Mouse (Mus musculus) liver, embryonic 11.5 days (tissue): ENCODE measurements at regions not wholly inside any gene's neighbourhood (a gene's known extent, or its start where the extent isn't known, plus 50 kb on each side); places are given as distances from the start of the nearest gene placed in this dataset.

Experiments used
- ATAC-seq: fragments of 200-750 bp; cut with Nextera tagmentation; replicated peaks from 2 replicates; pipeline ENCODE4 v1.8.0; 2017; ENCODE audit warnings: moderate number of reproducible peaks, mild to moderate bottlenecking, moderate TSS enrichment, moderate library complexity; ENCODE audit not compliant: low FRiP score
- DNase-seq: peaks from one replicate; pipeline ENCODE4 v3.0.0-alpha.2; 2017; ENCODE audit warnings: low spot score
- H3K27ac ChIP-seq: fragments of 300-500 bp; sonication (generic); 2 replicates; pipeline ENCODE4 v1.5.1; 2014; ENCODE audit warnings: mild to moderate bottlenecking, low read depth, low read length, control low read depth
- H3K27me3 ChIP-seq: fragments of 300-500 bp; sonication (generic); replicated peaks from 2 replicates; pipeline ENCODE4 v1.6.1; 2014; ENCODE audit warnings: low read length, mixed read lengths; ENCODE audit not compliant: control insufficient read depth, insufficient read depth
- H3K36me3 ChIP-seq: fragments of 300-500 bp; sonication (generic); 2 replicates; pipeline ENCODE4 v1.6.1; 2014; ENCODE audit warnings: mild to moderate bottlenecking, low read length, moderate library complexity, mixed read lengths; ENCODE audit not compliant: control insufficient read depth, insufficient read depth
- H3K4me1 ChIP-seq: fragments of 300-500 bp; sonication (generic); replicated peaks from 2 replicates; pipeline ENCODE4 v1.6.1; 2014; ENCODE audit warnings: low read length, mixed read lengths; ENCODE audit not compliant: control insufficient read depth, insufficient read depth
- H3K4me2 ChIP-seq: fragments of 300-500 bp; sonication (generic); 2 replicates; pipeline ENCODE4 v1.6.1; 2014; ENCODE audit warnings: mild to moderate bottlenecking, control low read depth, moderate library complexity
- H3K4me3 ChIP-seq: fragments of 300-500 bp; sonication (generic); 2 replicates; pipeline ENCODE4 v1.5.1; 2014; ENCODE audit warnings: low read depth, low read length, control low read depth
- H3K9ac ChIP-seq: fragments of 300-500 bp; sonication (generic); 2 replicates; pipeline ENCODE4 v1.6.1; 2014; ENCODE audit warnings: low read depth, low read length, control low read depth
- H3K9me3 ChIP-seq: fragments of 300-500 bp; sonication (generic); 2 replicates; pipeline ENCODE4 v1.6.1; 2016; ENCODE audit warnings: low read length, inconsistent platforms, mixed read lengths; ENCODE audit not compliant: control insufficient read depth
- WGBS: fragments of 180-500 bp; shearing (Covaris S2); extraction: QIAGEN DNeasy Blood & Tissue Kit; methylation state at CpG from one replicate; pipeline ENCODE4 v1.1.7; 2014; 5-methylcytosine and 5-hydroxymethylcytosine counted together

DNA sequence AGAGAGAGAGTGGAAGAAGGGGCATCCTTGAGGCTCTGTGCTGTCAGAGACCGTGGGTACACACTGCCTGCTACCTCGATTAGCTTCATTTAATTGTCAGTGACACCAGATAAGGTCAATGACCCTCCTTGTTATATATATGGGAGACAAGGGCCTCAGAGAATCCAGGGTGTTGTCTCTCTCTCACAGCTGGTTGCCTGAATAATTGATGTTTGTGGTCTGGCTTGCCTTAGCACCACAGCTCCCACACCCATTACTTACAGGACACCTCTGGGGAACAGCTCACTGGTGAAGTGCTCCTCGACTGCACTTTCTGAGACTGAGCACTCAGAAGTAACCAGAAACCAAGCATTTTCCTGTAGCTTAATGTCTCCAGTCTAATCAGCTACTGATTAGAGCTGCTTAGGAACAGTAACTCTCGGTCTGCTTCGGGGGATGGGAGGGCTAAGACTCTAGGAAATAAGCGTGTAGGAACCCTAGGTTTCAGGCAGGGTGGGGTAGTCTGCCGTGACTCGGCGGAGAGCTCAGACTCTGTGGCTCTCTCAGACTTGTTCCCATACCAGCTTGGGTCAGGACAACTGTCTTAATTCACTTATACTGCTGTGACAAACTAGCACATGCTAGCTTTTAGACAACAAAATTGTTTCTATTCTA lies 259.6 kb downstream of the Gadd45g start:
- no peak for DNase-seq
- Histone ChIP-seq H3K4me2 (no peak overlapping the region), H3K9me3 (no peaks in the 10 kb centered on the region), H3K9ac (no peak overlapping the region), H3K4me1 (peaks cover 7% of the 10 kb centered on the region; the same call in 1 of the 2 replicates), H3K4me3 (no peak overlapping the region), H3K27ac (no peak overlapping the region), H3K36me3 (no peaks in the 10 kb centered on the region), H3K27me3 (no peaks in the 10 kb centered on the region; the same call in 1 of the 2 replicates)
- ATAC-seq: no peak
- 16% methylated on average over 9 of the region's 9 CpGs for WGBS

DNA sequence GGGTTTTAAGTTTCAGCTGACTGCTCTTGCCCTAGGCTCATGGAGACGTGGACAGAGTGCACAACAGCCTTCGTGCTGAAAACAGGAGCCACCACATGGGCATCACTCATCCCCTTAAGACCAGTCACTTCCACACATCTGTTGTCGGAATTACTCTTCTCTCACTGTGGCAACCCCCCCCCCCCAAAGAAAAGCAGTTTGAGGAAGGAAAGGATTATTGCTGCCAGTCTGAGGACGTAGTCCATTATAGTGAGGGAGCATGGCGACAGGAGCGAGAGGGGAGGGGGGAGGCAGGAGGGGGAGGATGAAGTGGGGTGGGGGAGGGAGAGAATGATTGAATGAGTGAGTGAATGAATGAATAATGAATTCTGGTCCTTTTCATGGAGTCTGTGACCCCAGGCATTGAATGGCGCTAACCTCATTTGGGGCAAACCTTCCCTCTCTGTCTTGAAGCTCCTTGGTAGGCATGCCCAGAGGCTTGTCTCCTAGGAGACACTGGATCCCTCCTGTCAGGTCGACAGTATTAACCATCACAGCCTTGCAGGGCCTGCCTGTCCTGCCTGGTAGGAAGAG lies 262.0 kb downstream of the Gadd45g start:
- DNase-seq (no peak), ATAC-seq (no peak)
- 57% methylated on average over 8 of the region's 8 CpGs for WGBS
- Histone ChIP-seq H3K4me3 (no peak overlapping the region), H3K27me3 (no peaks in the 10 kb centered on the region; the same call in 1 of the 2 replicates), H3K27ac (no peak overlapping the region), H3K36me3 (no peaks in the 10 kb centered on the region), H3K4me1 (peaks cover 7% of the 10 kb centered on the region; the same call in 1 of the 2 replicates), H3K4me2 (no peak overlapping the region), H3K9ac (no peak overlapping the region), H3K9me3 (no peaks in the 10 kb centered on the region)

DNA sequence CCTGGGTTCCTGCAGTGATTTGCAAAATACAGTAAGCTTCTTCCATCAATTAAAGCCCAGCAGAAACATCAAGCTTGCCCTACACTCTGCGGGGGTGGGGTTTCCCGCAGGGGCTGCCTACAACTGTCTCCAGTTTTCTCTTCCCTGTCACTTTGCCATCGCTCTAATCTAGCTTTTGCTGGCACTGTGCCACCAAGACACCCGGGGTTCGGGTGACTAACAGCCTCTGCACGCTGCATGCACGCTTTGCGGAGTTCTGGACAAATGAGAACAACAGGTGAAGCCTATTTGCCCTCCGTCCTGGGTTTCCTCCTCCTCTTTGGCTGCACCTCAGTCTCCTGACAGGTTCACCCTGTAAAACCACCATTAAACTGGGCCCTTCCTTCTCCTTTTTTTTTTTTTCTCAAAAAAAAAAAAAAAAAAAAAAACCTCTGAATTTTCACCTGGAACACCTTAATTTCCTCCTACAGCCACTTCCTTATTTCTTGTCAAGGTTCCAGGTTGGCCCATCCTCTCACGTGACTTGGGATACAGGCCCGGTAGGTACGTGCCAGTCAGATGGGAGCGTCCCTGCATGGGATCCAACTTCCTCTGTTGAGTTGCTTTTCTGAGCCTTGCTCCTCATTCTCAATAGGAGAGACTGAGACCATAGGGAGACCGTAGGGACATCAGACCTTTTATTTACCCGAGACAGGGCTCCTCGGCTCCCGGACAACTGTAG lies 262.7 kb downstream of the Gadd45g start:
- Histone ChIP-seq H3K4me3 (no peak overlapping the region), H3K4me1 (peaks cover 7% of the 10 kb centered on the region; the same call in 1 of the 2 replicates), H3K4me2 (no peak overlapping the region), H3K9ac (no peak overlapping the region), H3K27me3 (no peaks in the 10 kb centered on the region; the same call in 1 of the 2 replicates), H3K9me3 (no peaks in the 10 kb centered on the region), H3K27ac (no peak overlapping the region), H3K36me3 (no peaks in the 10 kb centered on the region)
- DNase-seq (no peak), ATAC-seq (no peak)
- 79% methylated on average over 17 of the region's 17 CpGs for WGBS

DNA sequence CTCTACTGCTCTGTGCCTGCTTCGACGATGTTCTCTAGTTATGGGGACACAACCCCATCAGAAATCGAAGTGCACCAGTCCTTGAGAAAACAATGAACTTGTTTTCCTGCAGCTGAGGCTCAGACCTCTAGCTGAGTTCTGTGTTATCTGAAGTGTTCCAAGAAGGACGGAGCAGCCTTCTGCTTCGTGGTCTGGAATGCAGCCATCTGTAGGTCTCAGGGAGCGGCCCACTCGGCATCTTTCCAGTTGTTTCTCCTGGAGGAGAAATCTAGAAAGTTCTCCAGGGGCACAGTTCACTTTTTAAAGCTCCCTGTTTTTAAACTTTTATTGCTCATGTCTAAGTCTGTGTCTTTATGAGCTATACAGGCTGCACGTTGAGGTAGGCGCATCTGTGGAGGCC lies 264.3 kb downstream of the Gadd45g start:
- no peak overlapping the region for H3K4me3 ChIP-seq
- WGBS: 72% methylated on average over 9 of the region's 9 CpGs
- H3K4me1 ChIP-seq: peaks cover 7% of the 10 kb centered on the region; the same call in 1 of the 2 replicates
- ATAC-seq (no peak), DNase-seq (no peak)
- H3K27ac ChIP-seq: no peak overlapping the region
- H3K9me3 ChIP-seq: no peaks in the 10 kb centered on the region
- no peak overlapping the region for H3K4me2 ChIP-seq
- no peaks in the 10 kb centered on the region for H3K27me3 ChIP-seq
- H3K36me3 ChIP-seq: no peaks in the 10 kb centered on the region
- no peak overlapping the region for H3K9ac ChIP-seq

DNA sequence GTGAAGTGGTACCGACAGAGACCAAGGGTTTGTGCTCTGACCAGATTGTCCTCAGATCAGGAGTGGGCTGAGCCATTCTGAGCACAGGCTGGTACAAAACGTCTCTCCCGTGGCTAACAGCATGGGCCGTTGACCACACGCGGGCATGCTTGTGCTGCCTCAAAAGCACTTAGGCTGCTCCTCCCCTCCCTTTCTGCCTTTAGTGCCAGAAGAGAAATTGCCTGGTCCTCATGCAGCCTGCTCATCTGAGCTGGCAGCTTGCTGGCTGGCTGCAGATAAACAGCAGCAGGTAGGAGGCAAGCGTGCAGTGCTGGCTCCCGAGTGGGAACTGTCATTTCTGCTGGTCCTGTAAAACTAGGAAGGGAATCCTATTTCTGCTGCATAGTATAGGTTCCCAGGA lies 267.1 kb downstream of the Gadd45g start:
- Histone ChIP-seq H3K36me3 (no peaks in the 10 kb centered on the region), H3K4me2 (no peak overlapping the region), H3K4me3 (no peak overlapping the region), H3K9ac (no peak overlapping the region), H3K4me1 (no peaks in the 10 kb centered on the region; the same call in 1 of the 2 replicates), H3K27ac (no peak overlapping the region), H3K9me3 (no peaks in the 10 kb centered on the region), H3K27me3 (no peaks in the 10 kb centered on the region; the same call in 1 of the 2 replicates)
- ATAC-seq: no peak
- 69% methylated on average over 8 of the region's 8 CpGs for WGBS
- DNase-seq: no peak

DNA sequence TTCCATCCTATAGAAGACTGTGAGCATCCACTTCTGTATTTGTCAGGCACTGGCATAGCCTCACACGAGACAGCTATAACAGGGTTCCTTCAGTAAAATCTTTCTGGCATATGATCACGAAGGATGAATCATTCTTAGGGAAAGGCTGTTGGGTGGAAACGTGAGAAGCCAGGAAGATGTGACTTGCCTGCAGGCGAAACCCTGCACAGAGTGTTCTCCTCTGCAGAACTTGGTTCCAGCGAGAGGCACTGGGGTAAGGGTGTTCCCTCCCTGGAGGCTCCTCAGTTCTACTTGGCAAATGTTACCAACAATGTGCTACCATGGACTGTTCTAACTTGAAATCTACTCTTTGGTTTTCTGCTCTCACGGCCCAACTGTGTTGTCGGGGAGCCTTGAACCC lies 268.0 kb downstream of the Gadd45g start:
- no peak overlapping the region for H3K4me2 ChIP-seq
- H3K9ac ChIP-seq: no peak overlapping the region
- no peaks in the 10 kb centered on the region for H3K9me3 ChIP-seq
- H3K27me3 ChIP-seq: no peaks in the 10 kb centered on the region; the same call in 1 of the 2 replicates
- no peak overlapping the region for H3K27ac ChIP-seq
- no peaks in the 10 kb centered on the region; the same call in 1 of the 2 replicates for H3K4me1 ChIP-seq
- no peak overlapping the region for H3K4me3 ChIP-seq
- no peak for ATAC-seq
- no peak for DNase-seq
- H3K36me3 ChIP-seq: no peaks in the 10 kb centered on the region
- WGBS: 81% methylated on average over 7 of the region's 7 CpGs

DNA sequence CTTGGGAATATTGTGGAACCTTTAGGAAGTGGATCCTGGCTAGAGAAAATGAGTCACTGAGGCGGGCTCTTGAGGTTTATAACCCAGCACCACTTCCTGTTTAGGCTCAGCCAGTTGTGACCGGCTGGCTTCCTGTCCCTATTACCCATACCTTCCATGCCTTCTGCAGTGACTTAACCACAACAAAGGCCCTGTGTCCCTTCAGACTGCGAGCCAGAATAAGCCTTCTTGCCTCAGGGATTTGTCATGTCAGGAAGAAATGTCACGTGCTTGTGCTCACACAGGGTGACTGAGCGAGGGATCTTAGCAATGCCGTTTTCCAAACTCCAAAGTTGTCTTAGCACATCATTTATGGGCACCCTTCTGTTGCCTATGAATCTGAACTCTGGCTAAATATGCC lies 268.5 kb downstream of the Gadd45g start:
- no peak overlapping the region for H3K27ac ChIP-seq
- ATAC-seq: no peak
- no peak overlapping the region for H3K4me2 ChIP-seq
- WGBS: 54% methylated on average over 6 of the region's 6 CpGs
- H3K4me3 ChIP-seq: no peak overlapping the region
- no peaks in the 10 kb centered on the region; the same call in 1 of the 2 replicates for H3K4me1 ChIP-seq
- no peak for DNase-seq
- H3K27me3 ChIP-seq: no peaks in the 10 kb centered on the region; the same call in 1 of the 2 replicates
- H3K36me3 ChIP-seq: no peaks in the 10 kb centered on the region
- H3K9ac ChIP-seq: no peak overlapping the region
- H3K9me3 ChIP-seq: no peaks in the 10 kb centered on the region

DNA sequence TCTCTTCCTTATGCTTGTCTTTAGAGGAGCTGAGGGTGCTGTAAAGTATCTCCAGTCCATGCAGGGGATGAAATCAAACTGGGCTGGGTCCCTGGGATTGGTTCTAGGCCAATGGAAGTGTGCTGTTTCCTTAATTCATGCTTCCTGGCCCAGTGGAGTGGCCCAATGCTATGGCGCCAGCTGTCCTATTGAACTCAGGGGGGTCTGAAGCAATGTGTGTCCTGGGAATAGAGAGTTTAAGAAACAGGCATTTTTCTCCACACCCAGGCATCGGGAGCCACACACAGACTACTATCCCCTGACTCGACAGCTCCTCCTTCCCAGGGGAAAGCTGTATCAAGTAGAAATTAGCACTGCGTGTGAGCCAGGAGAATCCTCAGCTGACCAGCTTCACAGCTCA lies 269.8 kb downstream of the Gadd45g start:
- H3K36me3 ChIP-seq: no peaks in the 10 kb centered on the region
- DNase-seq: no peak
- 69% methylated on average over 4 of the region's 4 CpGs for WGBS
- no peaks in the 10 kb centered on the region; the same call in 1 of the 2 replicates for H3K27me3 ChIP-seq
- H3K9ac ChIP-seq: no peak overlapping the region
- H3K27ac ChIP-seq: no peak overlapping the region
- H3K9me3 ChIP-seq: no peaks in the 10 kb centered on the region
- H3K4me2 ChIP-seq: no peak overlapping the region
- H3K4me1 ChIP-seq: no peaks in the 10 kb centered on the region; the same call in 1 of the 2 replicates
- ATAC-seq: no peak
- H3K4me3 ChIP-seq: no peak overlapping the region
